Mouse (Mus musculus): ENCODE measurements around the gene Gm17660. TPM values are rescaled to one million over a fixed set of nuclear protein-coding genes. Genes with fewer than 3 reads are reported as not detected.
A peak's percentile ranks its signal among the peaks of the same experiment; 100 is the strongest.

Gm17660 gene
- total and polyA plus RNA-seq, 3 experiments, result not detected

- Histone ChIP-seq H3K27ac (ENCODE audit: insufficient read depth, low read depth) (no peak overlapping the region), H3K9me3 (replicated peaks; ENCODE audit: low read length) (no peaks in the 10 kb centered on the region), H3K36me3 (replicated peaks in 1 of 2; ENCODE audit: control insufficient read depth in 1 of 2, insufficient read depth in 1 of 2, low read length in 1 of 2) (no peaks in the 10 kb centered on the region), H3K4me3 (replicated peaks in 1 of 3; ENCODE audit: low read depth in 2 of 3, low read length in 2 of 3, poor library complexity in 1 of 3) (no peak overlapping the region), H3K4me1 (ENCODE audit: control insufficient read depth in 1 of 2, insufficient read depth in 2 of 2) (peaks cover 0 to 9% of the 10 kb centered on the region in 2 experiments; a peak in 2 of 4 replicates), H3K27me3 (replicated peaks) (no peaks in the 10 kb centered on the region), H3K79me2 (replicated peaks; ENCODE audit: control insufficient read depth, extremely low read depth, insufficient read depth, poor library complexity, severe bottlenecking) (no peaks in the 10 kb centered on the region), H3K4me2 (ENCODE audit: insufficient read depth, low read depth, poor library complexity, severe bottlenecking) (0 out of 2 replicates have a peak overlapping the region, but pooled peaks have one; percentile 27), H3K9ac (ENCODE audit: insufficient read depth, low read depth) (no peak overlapping the region)
- in situ Hi-C loops (cut with MboI; ENCODE audit: low pct_ligation_motif_present, low pct_unique_long_range_greater_than_20kb, low sequenced_read_pairs), result no loop called here
- dilution Hi-C loops (cut with MboI; ENCODE audit: extremely low pct_ligation_motif_present, extremely low pct_unique_long_range_greater_than_20kb, low sequenced_read_pairs), result no loop called here
- 0 out of 2 replicates have a peak, but pooled peaks have one; percentile 12 for TF ChIP-seq MAFK (IDR thresholded peaks at IDR 0.05; ENCODE audit: insufficient replicate concordance, low read length)
- TF ChIP-seq UBTF (IDR thresholded peaks at IDR 0.05; ENCODE audit: low read depth, low read length), result no peak
- DNase-seq (ENCODE audit: extremely low read depth), result no peak
Observed at GRCm38 (mm10) chr5:104096078-104096938, 18.9 kb upstream of the Gm17660 start.

DNA sequence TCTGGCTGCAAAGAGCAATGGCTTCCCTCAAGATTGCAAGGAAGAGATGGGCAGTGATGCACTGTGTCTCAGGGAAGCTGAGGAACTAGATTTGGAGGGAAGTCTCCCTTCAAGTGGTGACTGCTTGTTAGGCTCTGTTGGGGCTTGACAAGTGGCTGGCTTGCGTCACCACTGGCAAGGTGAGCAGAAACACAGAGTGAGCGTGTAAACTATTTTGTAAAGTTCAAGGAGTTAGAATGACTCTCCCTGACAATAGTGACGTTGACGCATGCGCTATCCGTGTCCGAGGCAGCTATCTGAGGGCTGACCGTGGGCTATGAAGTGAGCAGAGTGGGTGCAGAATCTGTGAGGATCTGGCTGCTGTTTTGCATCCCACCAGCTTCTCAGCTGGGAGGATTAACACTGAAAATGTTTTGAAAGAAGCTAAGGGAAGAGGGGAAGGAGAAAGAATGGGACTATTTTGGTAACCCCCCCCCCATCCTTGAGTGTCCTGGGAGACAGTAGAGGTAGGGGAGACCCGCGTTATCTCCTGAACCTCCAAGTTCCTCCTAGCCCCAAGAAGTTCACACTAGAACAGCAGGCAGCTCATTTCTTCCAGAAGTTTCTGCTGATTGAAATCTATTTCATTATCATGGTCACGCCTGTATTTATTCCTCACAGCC is 18.1 kb upstream of the Gm17660 start:
- in situ Hi-C loops (cut with MboI; ENCODE audit: low pct_ligation_motif_present, low pct_unique_long_range_greater_than_20kb, low sequenced_read_pairs), result no loop called here
- H3K79me2 ChIP-seq (replicated peaks; ENCODE audit: control insufficient read depth, extremely low read depth, insufficient read depth, poor library complexity, severe bottlenecking), result no peaks in the 10 kb centered on the region
- H3K27me3 ChIP-seq (replicated peaks), result no peaks in the 10 kb centered on the region
- H3K4me2 ChIP-seq (ENCODE audit: insufficient read depth, low read depth, poor library complexity, severe bottlenecking), result no peak overlapping the region
- DNase-seq (ENCODE audit: extremely low read depth), result no peak
- no peak overlapping the region for H3K27ac ChIP-seq (ENCODE audit: insufficient read depth, low read depth)
- no peak for TF ChIP-seq E2F4 (IDR thresholded peaks at IDR 0.05; ENCODE audit: insufficient replicate concordance, low read depth, low read length)
- no peak for TF ChIP-seq UBTF (IDR thresholded peaks at IDR 0.05; ENCODE audit: low read depth, low read length)
- H3K36me3 ChIP-seq (replicated peaks in 1 of 2; ENCODE audit: control insufficient read depth in 1 of 2, insufficient read depth in 1 of 2, low read length in 1 of 2), result no peaks in the 10 kb centered on the region
- no peaks in the 10 kb centered on the region for H3K9me3 ChIP-seq (replicated peaks; ENCODE audit: low read length)
- dilution Hi-C loops (cut with MboI; ENCODE audit: extremely low pct_ligation_motif_present, extremely low pct_unique_long_range_greater_than_20kb, low sequenced_read_pairs), result no loop called here
- no peak overlapping the region for H3K9ac ChIP-seq (ENCODE audit: insufficient read depth, low read depth)
- H3K4me3 ChIP-seq (replicated peaks in 1 of 3; ENCODE audit: low read depth in 2 of 3, low read length in 2 of 3, poor library complexity in 1 of 3), result no peak overlapping the region
- H3K4me1 ChIP-seq (ENCODE audit: control insufficient read depth in 1 of 2, insufficient read depth in 2 of 2), result peaks cover 0 to 8% of the 10 kb centered on the region in 2 experiments; a peak in 2 of 4 replicates

- Histone ChIP-seq H3K79me2 (replicated peaks; ENCODE audit: control insufficient read depth, extremely low read depth, insufficient read depth, poor library complexity, severe bottlenecking) (no peaks in the 10 kb centered on the region), H3K27ac (ENCODE audit: insufficient read depth, low read depth) (no peak overlapping the region), H3K36me3 (replicated peaks in 1 of 2; ENCODE audit: control insufficient read depth in 1 of 2, insufficient read depth in 1 of 2, low read length in 1 of 2) (no peaks in the 10 kb centered on the region), H3K27me3 (replicated peaks) (no peaks in the 10 kb centered on the region), H3K9me3 (replicated peaks; ENCODE audit: low read length) (peaks cover 4% of the 10 kb centered on the region), H3K4me1 (ENCODE audit: control insufficient read depth in 1 of 2, insufficient read depth in 2 of 2) (no peaks in the 10 kb centered on the region), H3K4me3 (replicated peaks in 1 of 3; ENCODE audit: low read depth in 2 of 3, low read length in 2 of 3, poor library complexity in 1 of 3) (no peak overlapping the region), H3K9ac (ENCODE audit: insufficient read depth, low read depth) (no peak overlapping the region), H3K4me2 (ENCODE audit: insufficient read depth, low read depth, poor library complexity, severe bottlenecking) (no peak overlapping the region)
- DNase-seq (ENCODE audit: extremely low read depth), result no peak
- dilution Hi-C loops (cut with MboI; ENCODE audit: extremely low pct_ligation_motif_present, extremely low pct_unique_long_range_greater_than_20kb, low sequenced_read_pairs) (no loop called here), in situ Hi-C loops (cut with MboI; ENCODE audit: low pct_ligation_motif_present, low pct_unique_long_range_greater_than_20kb, low sequenced_read_pairs) (no loop called here)
- TF ChIP-seq SIN3A (IDR thresholded peaks at IDR 0.05; ENCODE audit: low read length), result no peak
- no peak for TF ChIP-seq NELFE (IDR thresholded peaks at IDR 0.05; ENCODE audit: low read depth, low read length)
- no peak for TF ChIP-seq CTCF (conservative IDR thresholded peaks at IDR 0.05 in 1 of 2, IDR thresholded peaks at IDR 0.05 in 1 of 2; ENCODE audit: low read depth in 2 of 2, low read length in 2 of 2)
- no peak for TF ChIP-seq ZC3H11A (IDR thresholded peaks at IDR 0.05; ENCODE audit: low read depth, low read length)
Observed at GRCm38 (mm10) chr5:104089751-104090150, 12.3 kb upstream of the Gm17660 start.

Measured in CH12.LX (cell line).